Mouse (Mus musculus) E14TG2a.4 (cell line): ENCODE measurements around the gene Opa1.

ENCODE experiments used
- H3K27me3 ChIP-seq: 2 replicates; pipeline ENCODE4 v1.6.1; 2014; ENCODE audit warnings: low read length, control low read depth; ENCODE audit not compliant: insufficient read depth
- H3K36me3 ChIP-seq: 2 replicates; pipeline ENCODE4 v1.6.1; 2014; ENCODE audit warnings: low read length, control low read depth; ENCODE audit not compliant: insufficient read depth
- H3K4me1 ChIP-seq: replicated peaks from 2 replicates; pipeline ENCODE4 v1.6.1; 2014; ENCODE audit warnings: low read depth, low read length, control low read depth
- H3K4me3 ChIP-seq: replicated peaks from 2 replicates; pipeline ENCODE4 v1.5.1; 2014; ENCODE audit warnings: mild to moderate bottlenecking, low read length
- H3K9me3 ChIP-seq: 2 replicates; pipeline ENCODE4 v1.6.1; 2014; ENCODE audit warnings: low read length, control low read depth
- CTCF ChIP-seq: conservative IDR thresholded peaks from 2 replicates; pipeline ENCODE4 v1.5.1; 2014; ENCODE audit warnings: low read length
- NANOG ChIP-seq: IDR thresholded peaks from 2 replicates; pipeline ENCODE4 v1.6.1; 2014; ENCODE audit warnings: borderline replicate concordance, low read length, mixed read lengths
- POU5F1 ChIP-seq: IDR thresholded peaks from 2 replicates; pipeline ENCODE4 v1.6.1; 2014; ENCODE audit warnings: low read length, borderline replicate concordance

Gene Opa1

GRCm38 (mm10) chr16:29560454-29560853 lies 18.7 kb upstream of the Opa1 start:
- no peak overlapping the region for H3K4me3 ChIP-seq
- TF ChIP-seq NANOG, result peak; percentile 89; the same call in 1 of the 2 replicates
- no peak for TF ChIP-seq POU5F1
- no peaks in the 10 kb centered on the region for H3K9me3 ChIP-seq
- H3K4me1 ChIP-seq, result peaks cover 14% of the 10 kb centered on the region
- peaks cover 13% of the 10 kb centered on the region for H3K27me3 ChIP-seq
- H3K36me3 ChIP-seq, result no peaks in the 10 kb centered on the region

GRCm38 (mm10) chr16:29560869-29561268 lies 18.3 kb upstream of the Opa1 start:
- H3K27me3 ChIP-seq, result peaks cover 13% of the 10 kb centered on the region
- no peak overlapping the region for H3K4me3 ChIP-seq
- peak; percentile 62 for TF ChIP-seq CTCF
- no peak for TF ChIP-seq NANOG
- no peaks in the 10 kb centered on the region for H3K36me3 ChIP-seq
- H3K9me3 ChIP-seq, result no peaks in the 10 kb centered on the region
- H3K4me1 ChIP-seq, result peaks cover 14% of the 10 kb centered on the region

- 0 out of 2 replicates have a peak, but pooled peaks cover 4% of the 10 kb centered on the region for H3K4me1 ChIP-seq
- no peaks in the 10 kb centered on the region for H3K9me3 ChIP-seq
- TF ChIP-seq POU5F1 (no peak), CTCF (no peak), NANOG (no peak)
- H3K36me3 ChIP-seq, result no peaks in the 10 kb centered on the region
- H3K4me3 ChIP-seq, result no peak overlapping the region
- no peaks in the 10 kb centered on the region for H3K27me3 ChIP-seq
Measured at GRCm38 (mm10) chr16:29574013-29574412, 5.1 kb upstream of the Opa1 start.

- no peak overlapping the region for H3K4me3 ChIP-seq
- H3K27me3 ChIP-seq, result no peaks in the 10 kb centered on the region
- TF ChIP-seq CTCF, result peak; percentile 61
- TF ChIP-seq POU5F1, result no peak
- H3K36me3 ChIP-seq, result no peaks in the 10 kb centered on the region
- peaks cover 9% of the 10 kb centered on the region for H3K4me1 ChIP-seq
- no peaks in the 10 kb centered on the region for H3K9me3 ChIP-seq
Measured at GRCm38 (mm10) chr16:29575620-29576019, 3.5 kb upstream of the Opa1 start.

- Histone ChIP-seq H3K36me3 (no peaks in the 10 kb centered on the region), H3K9me3 (no peaks in the 10 kb centered on the region), H3K4me3 (peak overlapping the region; percentile 98), H3K27me3 (no peaks in the 10 kb centered on the region), H3K4me1 (peaks cover 10% of the 10 kb centered on the region)
- TF ChIP-seq NANOG (no peak), POU5F1 (no peak), CTCF (no peak)
Measured at GRCm38 (mm10) chr16:29579787-29580176, 648 bp downstream of the Opa1 start.

- H3K9me3 ChIP-seq, result no peaks in the 10 kb centered on the region
- H3K36me3 ChIP-seq, result peaks cover 60% of the 10 kb centered on the region
- no peaks in the 10 kb centered on the region for H3K4me1 ChIP-seq
- H3K4me3 ChIP-seq, result no peak overlapping the region
- TF ChIP-seq NANOG (no peak), CTCF (no peak), POU5F1 (no peak)
- H3K27me3 ChIP-seq, result no peaks in the 10 kb centered on the region
Measured at GRCm38 (mm10) chr16:29592171-29592570, 13.0 kb downstream of the Opa1 start.

- TF ChIP-seq NANOG (no peak), POU5F1 (no peak), CTCF (no peak)
- H3K36me3 ChIP-seq, result peaks cover 31% of the 10 kb centered on the region
Measured at GRCm38 (mm10) chr16:29597122-29597521, 18.0 kb downstream of the Opa1 start.

GRCm38 (mm10) chr16:29605546-29605945 lies 26.4 kb downstream of the Opa1 start:
- no peaks in the 10 kb centered on the region for H3K4me1 ChIP-seq
- H3K36me3 ChIP-seq, result peaks cover 63% of the 10 kb centered on the region
- H3K4me3 ChIP-seq, result no peak overlapping the region
- TF ChIP-seq POU5F1, result no peak
- no peak for TF ChIP-seq NANOG
- TF ChIP-seq CTCF, result no peak
- no peaks in the 10 kb centered on the region for H3K27me3 ChIP-seq
- H3K9me3 ChIP-seq, result no peaks in the 10 kb centered on the region

More at GRCm38 (mm10) chr16:29597122-29597521, 18.0 kb downstream of the Opa1 start:
- Histone ChIP-seq H3K4me1 (no peaks in the 10 kb centered on the region), H3K4me3 (no peak overlapping the region), H3K27me3 (no peaks in the 10 kb centered on the region), H3K9me3 (no peaks in the 10 kb centered on the region)

- Histone ChIP-seq H3K4me3 (no peak overlapping the region), H3K36me3 (peaks cover 77% of the 10 kb centered on the region), H3K4me1 (no peaks in the 10 kb centered on the region), H3K9me3 (no peaks in the 10 kb centered on the region), H3K27me3 (no peaks in the 10 kb centered on the region)
- no peak for TF ChIP-seq POU5F1
- no peak for TF ChIP-seq NANOG
- no peak for TF ChIP-seq CTCF
Measured at GRCm38 (mm10) chr16:29607131-29607530, 28.0 kb downstream of the Opa1 start.

GRCm38 (mm10) chr16:29614762-29615161 lies 35.6 kb downstream of the Opa1 start:
- H3K4me1 ChIP-seq, result no peaks in the 10 kb centered on the region; the same call in 1 of the 2 replicates
- TF ChIP-seq CTCF (no peak), POU5F1 (no peak)
- H3K36me3 ChIP-seq, result peaks cover 95% of the 10 kb centered on the region
- H3K9me3 ChIP-seq, result no peaks in the 10 kb centered on the region
- no peak overlapping the region for H3K4me3 ChIP-seq
- no peaks in the 10 kb centered on the region for H3K27me3 ChIP-seq
